Mouse (Mus musculus) ES-E14 (cell line): Measurements from ENCODE around the gene Dab1.

Experiments
- HCFC1 ChIP-seq: IDR thresholded peaks from 2 replicates; pipeline ENCODE4 v1.6.1; 2012; ENCODE audit warnings: low read length, inconsistent platforms, borderline replicate concordance; ENCODE audit not compliant: insufficient read depth
- ZC3H11A ChIP-seq: IDR thresholded peaks from 2 replicates; pipeline ENCODE4 v1.6.1; 2012; ENCODE audit warnings: low read depth, mild to moderate bottlenecking, inconsistent platforms, low read length, borderline replicate concordance
- ZNF384 ChIP-seq: IDR thresholded peaks from 2 replicates; pipeline ENCODE4 v1.6.1; 2012; ENCODE audit warnings: low read depth, low read length, inconsistent platforms

GRCm38 (mm10) chr4:104619452-104619851 is 1000.3 kb downstream of the Dab1 start:
- no peak for TF ChIP-seq ZC3H11A
- TF ChIP-seq ZNF384 = no peak
- no peak for TF ChIP-seq HCFC1
